Mouse (Mus musculus): ENCODE measurements around the gene Dnaja3.

DNA sequence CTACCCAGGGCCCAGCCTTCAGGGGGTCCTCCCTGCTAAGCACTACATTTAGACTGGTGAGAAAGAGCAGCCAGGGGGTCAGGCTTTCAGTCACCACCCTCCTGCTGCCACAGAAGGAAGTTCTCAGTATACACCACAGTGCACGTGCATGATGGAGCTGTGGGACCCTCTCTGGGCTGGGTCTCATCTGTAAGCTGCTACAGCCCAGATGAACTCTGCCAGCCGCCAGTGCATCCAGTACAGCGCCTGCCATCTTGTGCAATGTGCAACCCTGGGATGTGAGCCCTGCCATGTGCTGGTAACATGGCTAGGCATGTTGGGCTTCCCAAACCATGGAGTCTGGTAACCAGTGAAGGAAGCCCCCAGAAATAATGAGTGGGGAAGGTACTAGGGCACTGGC, 10.4 kb downstream of the Dnaja3 start:
- TF ChIP-seq CTCF (IDR thresholded peaks at IDR 0.05; ENCODE audit: low read depth, low read length) (no peak), TAL1 (conservative IDR thresholded peaks at IDR 0.05; ENCODE audit: low read depth, low read length) (no peak), GATA1 (IDR thresholded peaks at IDR 0.05; ENCODE audit: borderline replicate concordance, low read length) (no peak), POLR2AphosphoS5 (IDR thresholded peaks at IDR 0.05; ENCODE audit: insufficient replicate concordance, low read depth, low read length) (no peak)

Data from G1E (cell line).